Mouse (Mus musculus) CH12.LX (cell line): ENCODE results near the gene Cbr2. TPM values are rescaled to one million over a fixed set of nuclear protein-coding genes. Genes with fewer than 3 reads are reported as not detected.
"Not testable (repeated sequence)": the region's sequence is repeated elsewhere in the genome, so short reads cannot be mapped to it uniquely, and the experiment has no call there.

Experiments used
- DNase-seq: peaks from one replicate; pipeline ENCODE4 v3.0.0-alpha.2; 2013; ENCODE audit errors: extremely low read depth
- H3K27ac ChIP-seq: 2 replicates; pipeline ENCODE4 v1.5.1; 2012; ENCODE audit warnings: low read depth, mild to moderate bottlenecking, control low read depth, moderate library complexity; ENCODE audit not compliant: insufficient read depth
- H3K27me3 ChIP-seq: replicated peaks from 2 replicates; pipeline ENCODE3; 2012; ENCODE audit warnings: inconsistent platforms
- H3K36me3 ChIP-seq, 2 experiments: replicated peaks in 1 of 2; 2 replicates each; pipeline versions ENCODE3 to v1.6.1; 2012; ENCODE audit warnings: inconsistent platforms in 1 of 2, low read length in 1 of 2, mild to moderate bottlenecking in 1 of 2, mixed read lengths in 1 of 2, moderate library complexity in 1 of 2; ENCODE audit not compliant: control insufficient read depth in 1 of 2, insufficient read depth in 1 of 2
- H3K4me1 ChIP-seq, 2 experiments: 2 replicates each; pipeline ENCODE4 v1.6.1; 2012; ENCODE audit warnings: inconsistent platforms in 1 of 2, moderate library complexity in 1 of 2; ENCODE audit not compliant: insufficient read depth in 2 of 2, control insufficient read depth in 1 of 2
- H3K4me2 ChIP-seq: 2 replicates; pipeline ENCODE4 v1.6.1; 2012; ENCODE audit warnings: low read depth, mild to moderate bottlenecking, control low read depth; ENCODE audit not compliant: poor library complexity, insufficient read depth, severe bottlenecking
- H3K4me3 ChIP-seq, 3 experiments: fragments of 150-350 bp in 1 of 3; sonication (generic) in 1 of 3; replicated peaks in 1 of 3; 2 replicates each; pipeline versions ENCODE3 to v1.5.1; 2011 to 2012; ENCODE audit warnings: low read depth in 2 of 3, low read length in 2 of 3, mild to moderate bottlenecking in 2 of 3, moderate library complexity in 2 of 3, control low read depth in 1 of 3, improper control_type of control experiment in 1 of 3, inconsistent platforms in 1 of 3, mixed read lengths in 1 of 3; ENCODE audit not compliant: poor library complexity in 1 of 3
- H3K79me2 ChIP-seq: replicated peaks from 2 replicates; pipeline ENCODE4 v1.6.1; 2012; ENCODE audit warnings: mild to moderate bottlenecking, moderate library complexity; ENCODE audit not compliant: control insufficient read depth, poor library complexity, insufficient read depth, severe bottlenecking; ENCODE audit errors: extremely low read depth
- H3K9ac ChIP-seq: 2 replicates; pipeline ENCODE4 v1.6.1; 2012; ENCODE audit warnings: low read depth, mild to moderate bottlenecking, control low read depth, moderate library complexity; ENCODE audit not compliant: insufficient read depth
- H3K9me3 ChIP-seq: replicated peaks from 2 replicates; pipeline ENCODE3; 2012; ENCODE audit warnings: low read length, inconsistent platforms, mixed read lengths
- CHD1 ChIP-seq: IDR thresholded peaks from 2 replicates; pipeline ENCODE4 v1.6.1; 2012; ENCODE audit warnings: low read depth, low read length, improper control_type of control experiment, inconsistent platforms
- ETS1 ChIP-seq: conservative IDR thresholded peaks from 2 replicates; pipeline ENCODE4 v1.6.1; 2012; ENCODE audit warnings: low read depth, mild to moderate bottlenecking, inconsistent platforms, low read length, improper control_type of control experiment, moderate library complexity
- GABPA ChIP-seq: IDR thresholded peaks from 2 replicates; pipeline ENCODE4 v1.6.1; 2012; ENCODE audit warnings: low read depth, low read length, improper control_type of control experiment, inconsistent platforms; ENCODE audit not compliant: insufficient replicate concordance
- JUN ChIP-seq: IDR thresholded peaks from 2 replicates; pipeline ENCODE4 v1.6.1; 2011; ENCODE audit warnings: low read depth, mild to moderate bottlenecking, low read length, improper control_type of control experiment, moderate library complexity; ENCODE audit not compliant: insufficient read depth
- JUND ChIP-seq: conservative IDR thresholded peaks from 2 replicates; pipeline ENCODE4 v1.6.1; 2011; ENCODE audit warnings: low read depth, low read length, improper control_type of control experiment
- KAT2A ChIP-seq: IDR thresholded peaks from 2 replicates; pipeline ENCODE4 v1.6.1; 2012; ENCODE audit warnings: low read length, improper control_type of control experiment, inconsistent platforms; ENCODE audit not compliant: insufficient replicate concordance
- MAFK ChIP-seq: IDR thresholded peaks from 2 replicates; pipeline ENCODE4 v1.6.1; 2011; ENCODE audit warnings: low read length, improper control_type of control experiment; ENCODE audit not compliant: insufficient replicate concordance
- MAZ ChIP-seq: IDR thresholded peaks from 2 replicates; pipeline ENCODE4 v1.6.1; 2012; ENCODE audit warnings: low read depth, mild to moderate bottlenecking, inconsistent platforms, low read length, improper control_type of control experiment, moderate library complexity
- MEF2A ChIP-seq: IDR thresholded peaks from 2 replicates; pipeline ENCODE4 v1.6.1; 2014; ENCODE audit warnings: low read depth, mild to moderate bottlenecking, inconsistent platforms, low read length, improper control_type of control experiment, borderline replicate concordance
- POLR2A ChIP-seq: IDR thresholded peaks from 2 replicates; pipeline ENCODE4 v1.6.1; 2011; ENCODE audit warnings: low read depth, mild to moderate bottlenecking, improper control_type of control experiment, low read length
- POLR2AphosphoS2 ChIP-seq: IDR thresholded peaks from 2 replicates; pipeline ENCODE4 v1.6.1; 2011; ENCODE audit warnings: low read depth, low read length, improper control_type of control experiment
- RCOR1 ChIP-seq: conservative IDR thresholded peaks from 2 replicates; pipeline ENCODE4 v1.6.1; 2012; ENCODE audit warnings: low read depth, mild to moderate bottlenecking, inconsistent platforms, low read length, improper control_type of control experiment
- SIN3A ChIP-seq: IDR thresholded peaks from 2 replicates; pipeline ENCODE4 v1.6.1; 2012; ENCODE audit warnings: low read length, improper control_type of control experiment, inconsistent platforms
- TBP ChIP-seq: conservative IDR thresholded peaks from 2 replicates; pipeline ENCODE4 v1.6.1; 2011; ENCODE audit warnings: low read depth, low read length, improper control_type of control experiment
- USF1 ChIP-seq: IDR thresholded peaks from 2 replicates; pipeline ENCODE4 v1.6.1; 2014; ENCODE audit warnings: low read depth, mild to moderate bottlenecking, inconsistent platforms, low read length, improper control_type of control experiment
- ZKSCAN1 ChIP-seq: IDR thresholded peaks from 2 replicates; pipeline ENCODE4 v1.6.1; 2012; ENCODE audit warnings: low read depth, inconsistent platforms, low read length, improper control_type of control experiment, borderline replicate concordance
- dilution Hi-C: fragments of 300-500 bp; cut with MboI; formaldehyde crosslinking; loops from 2 replicates; pipeline ENCODE4 v1.14.3; 2020; ENCODE audit warnings: low sequenced_read_pairs; ENCODE audit not compliant: extremely low pct_unique_long_range_greater_than_20kb, extremely low pct_ligation_motif_present
- in situ Hi-C: fragments of 300-500 bp; cut with MboI; formaldehyde crosslinking; loops from 3 replicates; pipeline ENCODE4 v1.14.3; 2019; ENCODE audit warnings: low sequenced_read_pairs, low pct_ligation_motif_present, low pct_unique_long_range_greater_than_20kb, mixed read lengths
- polyA plus RNA-seq: library from polyadenylated mRNA; unstranded; fragments of >175 nt; gene quantifications from 2 replicates; pipeline ENCODE4 v1.2.1, GENCODE M21; 2012; ENCODE audit warnings: low read depth; ENCODE audit not compliant: insufficient read length
- total RNA-seq, 2 experiments: library from RNA; depleted of rRNA; stranded (reverse); fragments of 300-350 nt in 1 of 2; fragments of >200 nt in 1 of 2; gene quantifications; 2 replicates each; pipeline ENCODE4 v1.2.3; 2012 to 2014

Cbr2 gene
- total RNA-seq (2012; rRNA removed) (0.21 and 0.25 TPM in 2 replicates), total RNA-seq (2014; rRNA removed) (not detected in 2 replicates), polyA plus RNA-seq (not detected in 2 replicates)

- H3K9ac ChIP-seq = no peak within 1 kb of the TSS
- in situ Hi-C loops = no loop called here
- no peak within 1 kb of the TSS for H3K4me2 ChIP-seq
- dilution Hi-C loops = no loop called here
- no peak within 1 kb of the TSS for H3K27ac ChIP-seq
- no peaks in the 10 kb centered on the region for H3K36me3 ChIP-seq
- H3K4me1 ChIP-seq = peaks cover 7 to 10% of the 10 kb centered on the region in 2 experiments; a peak in 3 of 4 replicates
- H3K27me3 ChIP-seq = peaks cover 68% of the 10 kb centered on the region
- no peaks in the 10 kb centered on the region for H3K9me3 ChIP-seq
- DNase-seq = no peak
- no peak within 1 kb of the TSS for H3K4me3 ChIP-seq
- H3K79me2 ChIP-seq = no peaks in the 10 kb centered on the region
- no peak for TF ChIP-seq ZKSCAN1
- no peak for TF ChIP-seq SIN3A
- TF ChIP-seq MEF2A = no peak
- TF ChIP-seq CHD1 = no peak
- no peak for TF ChIP-seq MAZ
- TF ChIP-seq, all 38 proteins: peak for 0
Measured at GRCm38 (mm10) chr11:120731858-120732680, at the start of gene Cbr2. TSS of gene Cbr2 (minus strand) at chr11:120732114.

- peaks cover 13% of the 10 kb centered on the region for H3K79me2 ChIP-seq
- H3K4me3 ChIP-seq, H3K9me3 ChIP-seq, H3K9ac ChIP-seq, DNase-seq, H3K4me2 ChIP-seq, in situ Hi-C loops, H3K27ac ChIP-seq, H3K27me3 ChIP-seq, dilution Hi-C loops: not testable (repeated sequence)
- peaks cover 19 to 43% of the 10 kb centered on the region in 2 experiments for H3K36me3 ChIP-seq
- H3K4me1 ChIP-seq = peaks cover 10 to 27% of the 10 kb centered on the region in 2 experiments
Measured at GRCm38 (mm10) chr11:120781361-120781760, 49.4 kb upstream of the Cbr2 start.

GRCm38 (mm10) chr11:120779876-120780275 is 48.0 kb upstream of the Cbr2 start:
- Histone ChIP-seq H3K9me3 (no peaks in the 10 kb centered on the region), H3K9ac (no peak overlapping the region), H3K36me3 (peaks cover 11 to 30% of the 10 kb centered on the region in 2 experiments), H3K4me1 (peaks cover 4 to 18% of the 10 kb centered on the region in 2 experiments; a peak in 3 of 4 replicates), H3K4me3 (no peak overlapping the region), H3K27me3 (no peaks in the 10 kb centered on the region), H3K79me2 (peaks cover 2% of the 10 kb centered on the region), H3K4me2 (no peak overlapping the region), H3K27ac (no peak overlapping the region)
- TF ChIP-seq KAT2A (no peak), GABPA (no peak), POLR2A (no peak), MAFK (no peak), POLR2AphosphoS2 (no peak), ETS1 (no peak), JUN (no peak), TBP (no peak), USF1 (no peak), MAZ (no peak), RCOR1 (no peak), ZKSCAN1 (no peak), JUND (no peak)
- in situ Hi-C loops = no loop called here
- DNase-seq = no peak
- dilution Hi-C loops = no loop called here
